Mouse (Mus musculus): ENCODE data around the gene Cyp4v3.

The Cyp4v3 gene

GRCm38 (mm10) chr8:45320930-45321329 lies 12.1 kb downstream of the Cyp4v3 start:
- no peak for DNase-seq (ENCODE audit: extremely low spot score, low spot score)

GRCm38 (mm10) chr8:45310967-45311366 lies 22.0 kb downstream of the Cyp4v3 start:
- no peak for DNase-seq (ENCODE audit: extremely low spot score, low spot score)

GRCm38 (mm10) chr8:45308366-45308765 lies 24.6 kb downstream of the Cyp4v3 start, which contains the start of gene Gm45753:
Gm45753 (minus strand) TSS chr8:45308466.
- DNase-seq (ENCODE audit: extremely low spot score, low spot score) = no peak

- no peak for DNase-seq (ENCODE audit: extremely low spot score, low spot score)
Observed at GRCm38 (mm10) chr8:45305479-45305878, 27.5 kb downstream of the Cyp4v3 start.

GRCm38 (mm10) chr8:45304354-45304753 lies 28.7 kb downstream of the Cyp4v3 start:
- DNase-seq (ENCODE audit: extremely low spot score, low spot score) = no peak

GRCm38 (mm10) chr8:45302390-45302789 lies 30.6 kb downstream of the Cyp4v3 start:
- no peak for DNase-seq (ENCODE audit: extremely low spot score, low spot score)

GRCm38 (mm10) chr8:45295276-45295675 lies 37.7 kb downstream of the Cyp4v3 start:
- DNase-seq (ENCODE audit: extremely low spot score, low spot score) = no peak

GRCm38 (mm10) chr8:45294687-45295086 lies 38.3 kb downstream of the Cyp4v3 start, which contains the start of gene Klkb1:
Klkb1 (minus strand) TSS chr8:45294859.
- no peak for DNase-seq (ENCODE audit: extremely low spot score, low spot score)

- no peak for DNase-seq (ENCODE audit: extremely low spot score, low spot score)
Observed at GRCm38 (mm10) chr8:45291790-45292189, 41.2 kb downstream of the Cyp4v3 start.

GRCm38 (mm10) chr8:45281630-45282029 lies 51.4 kb downstream of the Cyp4v3 start:
- DNase-seq (ENCODE audit: extremely low spot score, low spot score) = no peak

GRCm38 (mm10) chr8:45277453-45277852 lies 55.6 kb downstream of the Cyp4v3 start:
- no peak for DNase-seq (ENCODE audit: extremely low spot score, low spot score)

- no peak for DNase-seq (ENCODE audit: extremely low spot score, low spot score)
Observed at GRCm38 (mm10) chr8:45274317-45274716, 58.7 kb downstream of the Cyp4v3 start.

- no peak for DNase-seq (ENCODE audit: extremely low spot score, low spot score)
Observed at GRCm38 (mm10) chr8:45269056-45269455, 64.0 kb downstream of the Cyp4v3 start.

GRCm38 (mm10) chr8:45268485-45268884 lies 64.5 kb downstream of the Cyp4v3 start:
- DNase-seq (ENCODE audit: extremely low spot score, low spot score) = no peak

GRCm38 (mm10) chr8:45267611-45268391 lies 65.2 kb downstream of the Cyp4v3 start:
- no peak for DNase-seq (ENCODE audit: extremely low spot score, low spot score)

- DNase-seq (ENCODE audit: extremely low spot score, low spot score) = no peak
Observed at GRCm38 (mm10) chr8:45266993-45267392, 66.0 kb downstream of the Cyp4v3 start.

GRCm38 (mm10) chr8:45264918-45265317 lies 68.1 kb downstream of the Cyp4v3 start:
- no peak for DNase-seq (ENCODE audit: extremely low spot score, low spot score)

GRCm38 (mm10) chr8:45262851-45263250 lies 70.2 kb downstream of the Cyp4v3 start:
- no peak for DNase-seq (ENCODE audit: extremely low spot score, low spot score)

GRCm38 (mm10) chr8:45261920-45262319 lies 71.1 kb downstream of the Cyp4v3 start, which contains the start of gene F11:
F11 (minus strand) TSS chr8:45262031.
- no peak for DNase-seq (ENCODE audit: extremely low spot score, low spot score)

GRCm38 (mm10) chr8:45258421-45258820 lies 74.6 kb downstream of the Cyp4v3 start:
- DNase-seq (ENCODE audit: extremely low spot score, low spot score) = no peak

GRCm38 (mm10) chr8:45255040-45255439 lies 78.0 kb downstream of the Cyp4v3 start:
- DNase-seq (ENCODE audit: extremely low spot score, low spot score) = no peak

All from neural tube, embryonic 10.5 days (tissue).